Mouse (Mus musculus) frontal cortex, adult 2 months (tissue): ENCODE results near the gene Cdsn. TPM values are rescaled to one million over a fixed set of nuclear protein-coding genes. Genes with fewer than 3 reads are reported as not detected.

Experiments used
- DNase-seq, 2 experiments: peaks; one replicate each; pipeline ENCODE4 v3.0.0; 2022; ENCODE audit warnings: low spot score in 1 of 2; ENCODE audit errors: extremely low spot score in 1 of 2
- polyA plus RNA-seq: library from polyadenylated mRNA; depleted of rRNA; stranded (reverse); fragments of >200 nt; gene quantifications from 2 replicates; pipeline ENCODE4 v1.2.3, GENCODE M21; 2012

The Cdsn gene
- polyA plus RNA-seq, 1 experiment, result 0.70 TPM

DNA sequence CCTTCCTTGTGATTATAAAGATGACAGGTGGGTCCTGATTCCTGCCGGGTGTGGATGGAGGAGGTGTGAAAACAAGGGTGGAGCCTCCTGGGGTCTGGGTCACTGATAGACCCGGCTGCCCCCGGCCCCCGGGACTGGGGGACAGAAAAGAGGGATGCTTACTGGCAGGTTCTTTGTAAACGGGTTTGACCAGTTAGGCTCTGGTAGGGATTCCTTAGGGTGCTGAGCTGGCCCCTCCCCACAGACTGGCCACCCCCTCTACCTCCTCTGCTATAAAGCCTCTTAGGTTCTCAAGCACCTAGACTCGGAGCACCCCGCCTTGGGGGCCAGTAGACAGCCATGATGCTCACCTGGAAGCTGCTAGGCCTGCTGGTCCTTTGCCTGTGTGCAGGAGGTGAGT, 19.0 kb upstream of the Cdsn start, which contains the start of gene Psors1c2:
Psors1c2 (plus strand) TSS at position 301 of the 400 bp plus-strand sequence.
- DNase-seq, result no peak

DNA sequence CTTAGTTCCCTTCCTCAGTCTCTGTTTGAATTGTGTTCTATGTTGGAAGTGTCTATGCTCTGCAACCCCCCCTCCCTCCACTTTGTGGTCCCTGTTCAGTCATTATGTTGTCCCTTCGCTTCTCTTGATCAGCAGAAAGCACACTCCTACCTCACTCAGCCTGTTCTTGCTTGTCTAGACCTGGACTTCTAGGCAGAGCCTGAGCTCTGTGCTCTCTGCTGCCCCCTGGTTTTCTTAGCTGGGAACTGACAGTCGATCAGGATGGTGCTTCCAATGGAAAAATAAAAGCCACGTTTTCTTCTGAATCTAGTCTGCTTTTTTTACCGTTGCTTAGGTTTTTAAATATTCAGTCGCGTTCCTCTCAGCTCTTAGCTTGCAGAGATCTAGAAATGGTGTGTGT, 17.6 kb upstream of the Cdsn start:
- peak; percentile 66 to 94 for DNase-seq

DNA sequence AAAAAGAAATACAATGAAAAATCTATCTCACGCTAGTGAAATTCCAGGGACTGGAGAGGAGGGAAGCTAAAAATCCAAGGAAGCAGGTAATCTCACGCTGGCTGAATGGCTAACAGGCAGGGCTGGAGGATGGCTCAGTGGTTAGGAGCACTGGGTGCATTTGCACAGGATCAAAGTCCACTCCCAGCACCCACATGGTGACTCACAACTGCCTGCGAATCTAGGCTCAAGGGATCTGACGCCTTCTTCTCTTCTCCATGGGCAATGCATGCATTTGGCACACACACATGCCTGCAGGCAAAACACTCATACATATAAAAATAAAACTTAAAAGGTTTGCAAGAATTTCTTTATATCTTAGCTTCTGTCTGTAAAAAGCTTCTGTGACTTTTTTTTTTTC, 14.5 kb upstream of the Cdsn start:
- peak; percentile 49 to 61 for DNase-seq

DNA sequence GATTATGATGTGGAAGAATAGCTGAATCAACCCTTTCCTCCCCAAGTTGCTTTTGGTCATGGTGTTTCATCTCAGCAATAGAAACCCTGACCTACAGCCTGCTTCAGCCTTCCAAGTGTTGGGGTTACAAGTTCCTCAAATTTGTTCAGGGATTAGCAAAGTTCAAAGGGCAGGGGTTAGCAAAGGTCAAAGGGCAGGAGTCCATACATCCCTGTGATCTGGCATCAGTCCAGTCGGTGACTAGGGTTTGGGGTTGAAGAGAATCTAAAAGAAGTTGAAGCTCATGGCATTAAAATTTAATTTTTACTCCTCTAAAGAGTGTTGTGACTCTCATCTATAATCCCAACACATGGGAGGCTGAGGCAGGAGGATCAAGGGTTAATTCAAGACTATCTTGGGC, 13.5 kb upstream of the Cdsn start:
- no peak for DNase-seq

DNA sequence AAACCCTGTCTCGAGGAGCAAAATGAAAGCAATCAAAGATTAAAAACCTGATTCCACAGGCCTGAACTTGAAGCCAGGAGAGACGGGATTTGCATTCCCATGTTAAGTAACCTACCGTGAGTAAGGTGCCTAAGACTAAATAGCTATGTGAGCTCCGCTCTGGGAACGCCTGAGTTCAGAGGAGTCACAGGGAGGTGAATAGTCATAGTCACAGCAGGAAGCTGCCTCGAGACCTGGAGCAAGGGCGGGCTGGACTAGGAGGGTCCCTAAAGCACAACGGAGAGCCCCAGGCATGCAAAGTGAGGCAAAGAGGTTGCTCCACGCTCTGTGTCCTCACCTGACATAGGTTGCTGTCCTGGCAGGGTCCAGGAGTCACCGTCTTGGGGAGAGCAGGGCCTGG, 12.4 kb upstream of the Cdsn start:
- DNase-seq, result no peak

DNA sequence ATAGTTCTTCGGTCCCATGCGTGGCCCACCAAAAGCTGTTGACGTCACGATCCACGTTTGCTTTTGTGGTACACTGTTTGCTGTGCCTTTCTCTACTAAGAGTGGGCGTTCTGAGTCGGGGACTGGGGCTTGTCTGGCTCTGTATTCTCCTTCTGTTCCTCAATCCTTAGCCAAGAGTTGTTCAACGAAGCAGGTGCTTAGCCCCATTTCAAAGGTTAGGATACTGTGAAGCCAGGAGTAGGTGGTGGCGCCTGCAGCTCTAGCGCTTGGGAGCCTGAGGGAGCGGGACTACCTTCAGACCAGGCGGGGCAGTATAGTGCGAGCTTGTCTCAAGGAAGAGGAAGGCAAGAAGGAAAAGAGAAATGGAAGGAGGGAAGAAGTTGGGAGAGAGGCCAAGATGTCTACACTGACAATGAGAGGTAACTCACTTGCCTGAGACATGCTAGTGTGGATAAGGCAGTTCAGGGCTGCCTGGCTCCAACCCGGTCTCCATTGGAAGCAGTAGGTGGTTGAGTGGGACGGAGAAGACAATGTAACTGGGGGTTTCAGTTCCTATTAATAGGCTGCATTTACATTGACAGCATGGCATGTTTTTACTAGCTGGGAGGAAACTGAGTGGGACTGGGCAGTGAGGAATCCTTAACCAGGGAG, 9.0 kb upstream of the Cdsn start:
- DNase-seq, result no peak

DNA sequence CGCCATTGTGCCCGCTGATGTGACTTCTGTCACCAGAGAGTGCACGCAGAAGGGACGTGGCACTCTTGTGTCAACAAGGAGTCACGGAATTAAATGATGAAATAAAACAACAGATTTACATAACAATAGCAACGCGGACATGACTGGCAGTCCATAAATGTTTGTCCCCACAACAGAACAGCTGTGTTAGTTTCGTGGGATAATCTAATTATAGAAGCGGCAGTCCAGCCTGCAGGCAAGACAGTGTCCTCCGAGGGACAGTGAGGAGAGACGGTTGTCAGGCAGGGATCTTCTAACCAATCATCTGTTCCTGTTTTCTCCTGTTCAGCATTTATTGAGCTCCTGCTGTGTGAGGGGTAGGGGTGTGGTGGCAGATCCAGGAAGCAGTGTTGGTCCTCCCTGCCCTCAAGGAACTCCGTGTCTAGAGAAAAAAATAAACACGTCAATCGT, 8.5 kb upstream of the Cdsn start:
- no peak for DNase-seq

DNA sequence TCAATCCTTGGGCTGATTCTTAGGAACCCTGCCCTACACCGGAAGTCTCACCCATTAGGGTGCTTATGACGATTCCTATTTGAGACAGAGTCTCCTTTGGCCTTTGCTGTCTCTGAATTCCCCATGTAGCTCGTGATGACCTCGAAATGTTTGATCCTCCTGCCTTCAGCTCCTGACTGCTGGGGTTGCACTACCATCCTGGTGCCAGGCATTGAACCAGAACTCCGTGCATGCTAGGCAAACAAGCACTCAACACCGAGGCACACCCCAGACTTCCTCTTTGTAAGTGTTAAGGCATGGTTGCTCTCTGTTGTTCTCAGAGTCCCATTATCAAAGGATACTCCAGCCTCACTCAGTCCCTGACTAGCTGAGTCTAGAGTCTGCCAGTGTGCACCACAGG, 7.9 kb upstream of the Cdsn start:
- no peak for DNase-seq

DNA sequence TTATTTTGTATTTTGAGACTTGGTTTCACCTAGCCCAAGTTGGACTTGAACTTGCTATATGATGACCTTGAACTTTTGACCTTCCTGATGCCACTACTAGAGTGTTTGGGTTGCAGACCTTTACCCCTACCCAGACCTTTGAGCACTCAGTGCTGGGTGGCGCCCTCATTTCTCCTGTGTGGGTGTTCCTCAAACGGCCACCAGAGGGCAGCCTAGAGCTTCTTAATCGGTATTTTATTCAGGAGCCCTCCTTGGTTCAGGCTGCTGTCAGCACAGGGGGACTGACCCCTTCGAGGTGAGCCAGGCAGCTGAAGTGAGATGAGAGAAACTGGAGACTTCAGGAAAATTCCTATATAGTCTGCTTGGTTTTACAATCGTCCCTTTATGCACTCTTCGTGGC, 7.2 kb upstream of the Cdsn start:
- peak in 1 of 2 experiments; percentile 78 for DNase-seq

DNA sequence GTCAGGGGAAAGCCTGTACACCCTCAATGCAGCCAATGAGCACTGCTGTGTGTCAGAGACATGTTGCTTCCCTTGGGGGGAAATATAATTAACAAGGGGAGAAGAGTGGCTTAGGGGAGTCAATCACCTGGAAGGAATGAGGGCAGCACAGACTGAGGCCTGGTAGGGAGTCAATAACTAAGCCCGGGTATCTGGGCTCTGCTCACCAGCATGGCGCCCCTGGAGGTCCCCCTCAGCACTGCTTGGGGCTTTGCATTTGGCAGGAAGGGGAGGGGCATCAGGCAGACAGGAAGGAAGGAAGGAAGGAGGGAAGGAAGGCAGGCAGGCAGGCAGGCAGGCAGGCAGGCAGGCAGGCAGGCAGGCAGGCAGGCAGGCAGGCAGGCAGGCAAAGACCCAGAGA, 4.5 kb upstream of the Cdsn start:
- DNase-seq, result no peak

DNA sequence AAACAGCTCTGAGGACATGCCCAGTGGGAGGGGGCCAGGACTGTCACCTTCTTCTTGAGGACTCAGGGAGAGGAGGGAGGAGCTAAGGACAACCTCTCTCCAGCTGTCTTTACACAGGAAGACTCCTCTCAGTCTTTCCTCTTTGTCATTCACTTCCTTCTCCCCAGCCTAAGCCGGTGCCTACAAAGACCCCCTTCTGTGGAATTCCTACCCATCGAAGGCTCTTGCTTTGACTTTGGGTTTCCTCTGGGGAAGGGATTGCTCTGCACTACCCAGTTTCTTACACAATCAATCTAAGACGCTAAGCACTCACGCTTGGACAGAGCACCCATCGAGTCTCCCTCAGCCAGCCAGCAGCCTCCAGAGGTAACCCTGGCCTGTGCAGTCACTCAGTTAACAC, 3.3 kb upstream of the Cdsn start:
- DNase-seq, result no peak

DNA sequence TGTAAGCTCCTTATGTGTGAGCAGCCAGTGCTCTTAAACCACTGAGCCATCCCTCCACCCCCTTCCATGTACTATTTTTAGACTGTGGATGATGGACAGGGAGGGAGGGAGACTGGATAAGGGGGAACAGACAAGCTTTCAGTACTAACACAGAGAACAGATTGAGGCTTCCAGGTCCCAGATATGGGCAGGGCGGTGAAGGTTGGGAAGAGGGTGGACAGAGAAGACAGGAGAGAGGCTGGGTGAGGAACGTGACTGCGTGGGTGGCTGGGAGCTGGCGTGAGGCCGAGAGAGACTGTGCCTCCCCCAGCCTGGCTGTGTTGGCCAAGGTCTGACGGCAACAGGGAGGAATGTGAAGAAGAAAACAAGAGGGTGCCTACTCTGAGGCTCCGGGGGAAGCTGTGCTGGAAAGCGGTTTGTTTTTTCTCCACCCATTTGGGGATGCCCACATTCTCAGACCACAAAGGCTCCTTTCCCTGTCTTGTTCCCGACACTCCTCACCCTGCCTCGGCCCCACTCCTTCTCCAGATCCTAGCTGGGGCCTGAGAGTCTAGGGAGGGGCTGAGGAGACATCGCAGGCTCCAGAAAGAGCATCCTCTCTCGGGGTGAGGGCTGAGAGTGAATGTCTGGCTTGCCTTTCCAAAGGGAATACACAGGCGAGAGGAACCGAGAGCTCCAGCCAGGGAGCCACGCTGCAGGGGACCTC, 2.3 kb upstream of the Cdsn start:
- DNase-seq, result peak; percentile 82 to 85

DNA sequence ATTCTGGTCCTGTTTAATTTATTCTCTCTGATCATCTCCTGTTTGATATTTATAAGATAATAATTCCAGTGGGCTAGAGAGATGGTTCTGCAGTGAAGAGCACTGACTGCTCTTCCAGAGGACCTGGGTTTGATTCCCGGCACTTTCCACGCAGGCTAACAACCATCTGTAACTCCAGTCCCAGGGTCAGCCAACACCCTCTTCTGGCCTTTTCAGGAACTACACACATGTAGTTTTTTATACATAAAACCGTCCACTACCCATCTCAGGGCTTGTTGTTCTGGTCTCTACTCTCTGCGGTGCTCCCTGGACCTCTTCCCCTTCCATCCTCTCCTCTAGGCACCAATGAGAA, 1.8 kb upstream of the Cdsn start:
- no peak for DNase-seq

DNA sequence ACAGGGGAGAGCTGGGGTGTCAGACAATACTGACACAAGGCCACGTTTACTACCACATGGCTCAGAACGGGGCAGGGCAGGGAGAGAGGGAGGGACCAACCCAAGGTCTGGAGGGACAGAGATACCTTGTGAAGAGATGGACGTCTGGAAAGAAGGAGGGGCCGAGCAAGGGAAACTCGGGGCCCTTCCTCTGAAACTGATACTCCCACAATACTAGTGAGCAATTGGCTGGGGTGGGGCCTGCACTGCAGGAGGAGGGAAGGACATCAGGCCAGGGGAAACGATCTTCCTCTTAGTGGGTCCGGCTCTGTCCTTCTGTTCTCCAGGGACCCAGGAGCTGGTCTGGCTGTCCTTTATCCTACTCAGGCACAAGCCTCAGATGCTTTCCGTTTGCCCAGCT, 1.1 kb upstream of the Cdsn start:
- no peak for DNase-seq

DNA sequence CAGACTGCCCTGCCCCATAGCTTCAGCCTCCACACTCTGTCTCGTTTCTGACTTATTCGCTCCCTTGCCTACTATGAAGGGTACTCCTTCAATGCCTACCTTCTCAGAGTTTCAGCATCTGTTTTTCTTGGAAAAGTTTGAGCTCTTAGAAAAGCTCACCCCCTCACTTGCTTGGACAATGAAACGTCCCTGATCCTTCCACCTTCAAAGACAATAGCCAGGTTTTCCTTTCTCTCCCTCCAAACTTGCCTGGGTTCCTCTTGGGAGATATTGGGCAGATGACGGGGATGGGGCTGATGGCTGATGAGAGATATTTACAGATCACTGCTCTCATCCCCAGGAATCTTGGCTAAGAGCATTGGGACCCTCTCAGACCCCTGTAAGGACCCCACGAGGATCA, 2.4 kb downstream of the Cdsn start:
- DNase-seq, result no peak

DNA sequence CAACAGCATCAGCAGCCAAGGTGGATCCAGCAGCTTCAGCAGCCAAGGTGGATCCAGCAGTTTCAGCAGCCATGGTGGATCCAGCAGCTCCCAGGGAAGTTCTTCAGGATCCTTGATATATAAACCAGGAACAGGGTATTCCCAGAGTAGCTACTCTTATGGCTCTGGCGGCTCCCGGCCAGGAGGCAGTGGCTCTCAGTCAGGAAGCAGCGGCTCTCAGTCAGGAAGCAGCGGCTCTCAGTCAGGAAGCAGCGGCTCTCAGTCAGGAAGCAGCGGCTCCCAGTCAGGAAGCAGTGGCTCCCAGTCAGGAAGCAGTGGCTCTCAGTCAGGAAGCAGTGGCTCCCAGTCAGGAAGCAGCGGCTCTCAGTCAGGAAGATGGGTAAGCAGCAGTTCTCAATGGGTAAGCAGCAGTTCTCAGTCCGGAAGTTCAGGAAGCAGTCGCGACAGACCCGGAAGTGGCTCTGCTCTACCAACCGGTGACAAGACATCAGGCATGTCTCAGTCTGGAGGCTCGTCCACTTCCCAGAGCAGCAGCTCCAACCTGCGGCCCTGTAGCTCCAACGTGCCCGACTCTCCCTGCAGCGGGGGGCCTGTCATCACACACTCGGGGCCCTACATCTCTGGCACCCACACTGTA, 3.0 kb downstream of the Cdsn start:
- no peak for DNase-seq

DNA sequence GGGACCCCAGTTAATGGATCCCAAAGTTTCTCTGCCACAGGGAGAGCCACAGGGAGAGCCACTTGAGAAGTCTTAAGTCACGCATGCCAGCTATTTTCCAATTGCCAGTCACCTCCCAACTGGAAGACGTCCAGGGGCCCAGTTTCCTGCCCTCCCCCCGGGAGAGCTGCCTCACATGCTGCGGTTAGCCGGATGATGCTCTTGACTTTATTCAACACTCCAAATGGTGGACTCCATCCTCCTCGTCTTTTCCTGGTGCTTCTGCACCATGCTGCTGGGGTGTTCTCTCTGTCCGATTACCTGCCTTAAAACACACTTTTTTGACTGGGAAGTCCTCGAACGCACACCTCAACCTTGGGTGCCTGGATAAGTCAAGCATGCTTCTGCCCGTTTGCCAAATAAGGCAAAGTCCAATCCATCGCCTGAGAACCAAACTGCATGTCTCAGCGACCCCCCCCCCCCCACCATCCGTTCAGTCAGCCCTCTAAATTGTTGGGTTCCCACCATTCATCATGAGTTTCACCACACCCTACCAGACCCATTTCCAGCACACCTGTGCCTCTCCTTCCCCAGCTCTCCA, 4.3 kb downstream of the Cdsn start:
- no peak for DNase-seq

DNA sequence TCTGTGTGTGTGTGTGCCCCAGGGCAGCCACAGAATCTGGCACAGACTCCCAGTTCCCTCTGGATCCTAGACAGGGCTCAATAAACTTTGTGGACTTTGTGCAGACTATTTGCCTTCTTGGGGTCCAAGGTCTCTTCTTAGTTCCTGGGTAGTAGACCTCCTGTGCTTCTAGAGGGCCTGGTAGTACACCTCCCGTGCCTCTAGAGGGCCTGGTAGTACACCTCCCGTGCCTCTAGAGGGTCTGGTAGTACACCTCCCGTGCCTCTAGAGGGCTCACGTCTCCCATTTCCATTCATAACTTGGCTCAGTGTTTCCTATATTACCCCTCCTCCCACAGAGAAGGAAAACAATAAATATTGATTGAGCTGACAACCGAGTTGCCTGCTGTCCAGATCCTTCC, 4.9 kb downstream of the Cdsn start:
- peak in 1 of 2 experiments; percentile 64 for DNase-seq

DNA sequence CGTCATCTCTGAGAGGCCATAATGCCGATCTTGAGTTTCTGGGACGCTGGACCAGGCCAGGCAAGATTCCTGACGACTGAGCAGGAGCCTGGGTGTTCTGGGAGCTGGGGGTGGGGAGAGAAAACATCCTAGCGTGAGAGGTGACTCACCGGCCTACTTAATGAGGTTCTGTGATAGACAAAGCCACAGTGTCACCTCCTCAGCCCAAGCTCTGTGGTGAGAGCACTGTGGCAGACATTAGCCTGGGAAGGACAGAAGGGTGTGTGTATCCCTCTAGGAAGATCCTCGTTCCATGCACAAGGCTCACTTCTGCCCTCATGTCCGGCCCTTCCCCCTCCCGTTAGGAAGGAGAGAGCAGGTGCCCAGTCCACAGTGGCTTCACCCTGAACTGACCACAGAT, 5.4 kb downstream of the Cdsn start:
- DNase-seq, result no peak

DNA sequence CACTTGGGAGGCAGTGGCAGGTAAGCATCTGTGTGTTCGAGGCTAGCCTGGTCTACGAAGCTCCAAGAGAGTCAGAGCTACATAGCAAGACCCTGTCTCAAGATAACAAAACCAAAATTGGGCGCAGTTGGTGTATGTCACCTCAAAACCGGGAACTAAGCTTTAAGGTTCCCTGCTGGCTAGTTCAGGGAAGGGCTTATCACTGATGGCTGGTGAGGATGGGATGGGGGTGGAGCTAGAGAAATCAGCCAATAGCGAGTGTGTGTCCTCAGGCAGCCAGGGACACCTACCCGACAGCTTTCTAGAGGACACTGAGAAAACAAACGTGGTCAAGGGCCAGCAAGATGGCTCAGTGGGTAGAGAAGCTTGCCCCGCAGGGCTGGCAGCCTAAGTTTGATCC, 6.3 kb downstream of the Cdsn start:
- DNase-seq, result no peak

DNA sequence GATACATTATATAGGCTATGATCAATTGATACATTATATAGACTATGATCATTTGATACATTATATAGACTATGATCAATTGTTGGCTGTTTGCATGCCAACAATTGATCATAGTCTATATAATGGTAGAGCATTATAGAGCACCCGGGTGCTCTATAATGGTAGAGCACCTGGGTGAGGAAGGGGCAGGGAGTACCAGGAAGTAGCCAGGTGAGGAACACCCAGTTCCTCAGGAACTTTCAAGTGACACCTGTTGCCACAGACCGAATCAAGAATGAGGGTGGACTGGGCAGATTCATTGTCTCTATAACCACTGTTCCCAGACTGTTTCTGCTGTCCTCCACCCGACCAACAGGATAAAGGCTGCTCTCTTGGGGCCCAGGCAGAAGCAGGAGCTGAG, 15.2 kb downstream of the Cdsn start, which contains the start of gene 2300002M23Rik:
2300002M23Rik (plus strand) TSS at position 301 of the 400 bp plus-strand sequence.
- DNase-seq, result no peak

DNA sequence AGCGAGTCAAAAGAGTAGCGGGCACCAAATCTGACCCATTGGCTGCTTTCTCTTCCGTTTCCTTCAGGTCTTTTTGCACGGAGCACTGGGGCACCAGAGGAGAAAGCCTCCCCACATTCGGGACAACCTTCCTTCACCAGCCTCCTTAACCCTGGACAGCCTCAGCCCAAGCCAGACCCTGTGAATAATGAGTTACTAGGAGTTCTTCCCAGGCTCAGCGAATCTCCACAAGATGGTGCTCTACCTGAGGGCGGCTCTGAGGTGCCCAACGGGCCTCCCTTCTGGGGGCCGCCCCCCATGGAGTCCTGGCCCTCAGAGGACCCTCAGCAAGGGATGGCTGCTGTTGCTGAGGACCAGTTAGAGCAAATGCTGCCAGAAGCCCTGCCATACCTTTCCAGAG, 15.8 kb downstream of the Cdsn start:
- DNase-seq, result no peak
